Mouse (Mus musculus): Measurements from ENCODE around the gene Astn2.

Astn2 gene

GRCm38 (mm10) chr4:65983643-65984042 lies 420.8 kb downstream of the Astn2 start:
- TF ChIP-seq GATA4 (IDR thresholded peaks at IDR 0.05; ENCODE audit: insufficient replicate concordance, low read length): no peak

- no peak for TF ChIP-seq GATA4 (IDR thresholded peaks at IDR 0.05; ENCODE audit: insufficient replicate concordance, low read length)
These were observed 421.5 kb downstream of the Astn2 start for GRCm38 (mm10) chr4:65982882-65983281.

GRCm38 (mm10) chr4:65976251-65976650 lies 428.2 kb downstream of the Astn2 start:
- no peak for TF ChIP-seq GATA4 (IDR thresholded peaks at IDR 0.05; ENCODE audit: insufficient replicate concordance, low read length)

- TF ChIP-seq GATA4 (IDR thresholded peaks at IDR 0.05; ENCODE audit: insufficient replicate concordance, low read length): no peak
These were observed 432.0 kb downstream of the Astn2 start for GRCm38 (mm10) chr4:65972395-65972794.

GRCm38 (mm10) chr4:65969318-65969717 lies 435.1 kb downstream of the Astn2 start:
- TF ChIP-seq GATA4 (IDR thresholded peaks at IDR 0.05; ENCODE audit: insufficient replicate concordance, low read length): no peak

- no peak for TF ChIP-seq GATA4 (IDR thresholded peaks at IDR 0.05; ENCODE audit: insufficient replicate concordance, low read length)
These were observed 439.8 kb downstream of the Astn2 start for GRCm38 (mm10) chr4:65964604-65965003.

GRCm38 (mm10) chr4:65959188-65959759 lies 445.1 kb downstream of the Astn2 start:
- no peak for TF ChIP-seq GATA4 (IDR thresholded peaks at IDR 0.05; ENCODE audit: insufficient replicate concordance, low read length)

- no peak for TF ChIP-seq GATA4 (IDR thresholded peaks at IDR 0.05; ENCODE audit: insufficient replicate concordance, low read length)
These were observed 445.8 kb downstream of the Astn2 start for GRCm38 (mm10) chr4:65958369-65959187.

GRCm38 (mm10) chr4:65951918-65952317 lies 452.5 kb downstream of the Astn2 start:
- TF ChIP-seq GATA4 (IDR thresholded peaks at IDR 0.05; ENCODE audit: insufficient replicate concordance, low read length): no peak

GRCm38 (mm10) chr4:65947141-65947649 lies 457.2 kb downstream of the Astn2 start:
- TF ChIP-seq GATA4 (IDR thresholded peaks at IDR 0.05; ENCODE audit: insufficient replicate concordance, low read length): peak; percentile 95

GRCm38 (mm10) chr4:65946021-65946420 lies 458.4 kb downstream of the Astn2 start:
- TF ChIP-seq GATA4 (IDR thresholded peaks at IDR 0.05; ENCODE audit: insufficient replicate concordance, low read length): no peak

GRCm38 (mm10) chr4:65930901-65931300 lies 473.5 kb downstream of the Astn2 start:
- TF ChIP-seq GATA4 (IDR thresholded peaks at IDR 0.05; ENCODE audit: insufficient replicate concordance, low read length): no peak

- no peak for TF ChIP-seq GATA4 (IDR thresholded peaks at IDR 0.05; ENCODE audit: insufficient replicate concordance, low read length)
These were observed 484.1 kb downstream of the Astn2 start for GRCm38 (mm10) chr4:65920294-65920693.

GRCm38 (mm10) chr4:65916027-65917008 lies 488.1 kb downstream of the Astn2 start:
- no peak for TF ChIP-seq GATA4 (IDR thresholded peaks at IDR 0.05; ENCODE audit: insufficient replicate concordance, low read length)

GRCm38 (mm10) chr4:65912247-65912942 lies 492.0 kb downstream of the Astn2 start:
- no peak for TF ChIP-seq GATA4 (IDR thresholded peaks at IDR 0.05; ENCODE audit: insufficient replicate concordance, low read length)
